Mouse (Mus musculus): ENCODE data around the gene Unc13b. TPM values are rescaled to one million over a fixed set of nuclear protein-coding genes. Genes with fewer than 3 reads are reported as not detected.
"Not testable (repeated sequence)": the region's sequence is repeated elsewhere in the genome, so short reads cannot be mapped to it uniquely, and the experiment has no call there.

The Unc13b gene
- total RNA-seq, 1 experiment from 2014 or later: 7.6 TPM

DNA sequence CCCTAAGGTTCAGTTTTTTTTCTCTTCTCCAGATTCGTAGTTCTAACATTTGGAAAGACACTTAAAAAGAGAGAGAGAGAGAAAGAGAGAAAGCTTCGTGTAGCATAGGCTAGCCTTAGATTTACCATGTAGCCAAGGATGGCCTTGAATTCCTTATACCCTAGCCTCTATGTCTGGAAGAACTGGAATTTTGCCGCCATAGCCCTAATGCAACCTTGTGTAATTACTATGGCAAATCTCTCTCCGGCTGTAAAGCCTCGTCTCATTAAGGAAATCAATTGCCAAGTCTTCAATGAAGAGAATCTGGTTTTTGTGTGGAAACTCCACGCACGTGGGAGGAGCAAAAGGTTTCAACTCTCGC is 381 bp upstream of the Unc13b start:
- ATAC-seq (replicated peaks in 1 of 2; ENCODE audit: insufficient read depth in 1 of 2, low FRiP score in 2 of 2, low TSS enrichment in 1 of 2, low read depth in 1 of 2, poor library complexity in 2 of 2, severe bottlenecking in 2 of 2): no peak

DNA sequence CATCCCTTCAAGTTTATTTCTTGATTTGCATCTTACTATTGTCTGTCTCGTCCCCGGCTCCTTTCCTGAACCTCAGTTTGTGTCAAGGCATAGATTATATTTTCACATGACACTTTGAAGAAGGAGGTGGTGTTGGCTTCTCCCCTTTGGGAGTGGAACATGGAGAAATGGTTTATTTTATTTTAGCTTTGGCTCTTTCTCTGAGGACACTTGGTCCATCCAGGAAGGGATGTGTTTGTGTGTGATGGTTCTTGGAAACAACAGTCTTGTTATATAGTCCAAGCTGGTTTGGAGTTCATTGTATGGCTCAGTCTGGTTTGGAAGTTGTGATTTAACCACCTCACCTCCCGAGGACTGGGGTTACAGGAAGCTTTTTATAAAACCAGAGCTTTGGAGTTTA is 944 bp downstream of the Unc13b start:
- no peak for ATAC-seq (replicated peaks in 1 of 2; ENCODE audit: insufficient read depth in 1 of 2, low FRiP score in 2 of 2, low TSS enrichment in 1 of 2, low read depth in 1 of 2, poor library complexity in 2 of 2, severe bottlenecking in 2 of 2)

DNA sequence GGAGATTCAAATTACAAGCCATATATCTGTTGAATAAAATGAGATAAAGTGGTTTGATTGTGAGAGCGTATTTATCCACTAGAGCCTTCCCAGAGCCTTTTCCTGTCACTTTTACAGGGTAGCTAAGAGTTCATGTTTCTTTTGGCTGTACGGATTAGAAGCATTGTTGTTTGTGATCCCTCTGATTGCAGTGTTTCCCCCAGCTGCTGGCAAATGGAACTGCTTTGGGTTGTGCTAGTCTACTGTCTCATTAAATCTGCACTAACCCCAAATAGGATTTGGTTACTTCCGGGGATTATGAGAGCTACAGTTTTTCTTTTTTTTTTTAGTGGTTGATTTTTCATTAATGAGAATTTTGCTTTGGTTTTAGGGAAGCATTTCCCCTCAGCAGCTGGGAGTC is 1.5 kb downstream of the Unc13b start:
- ATAC-seq (replicated peaks in 1 of 2; ENCODE audit: insufficient read depth in 1 of 2, low FRiP score in 2 of 2, low TSS enrichment in 1 of 2, low read depth in 1 of 2, poor library complexity in 2 of 2, severe bottlenecking in 2 of 2): no peak

DNA sequence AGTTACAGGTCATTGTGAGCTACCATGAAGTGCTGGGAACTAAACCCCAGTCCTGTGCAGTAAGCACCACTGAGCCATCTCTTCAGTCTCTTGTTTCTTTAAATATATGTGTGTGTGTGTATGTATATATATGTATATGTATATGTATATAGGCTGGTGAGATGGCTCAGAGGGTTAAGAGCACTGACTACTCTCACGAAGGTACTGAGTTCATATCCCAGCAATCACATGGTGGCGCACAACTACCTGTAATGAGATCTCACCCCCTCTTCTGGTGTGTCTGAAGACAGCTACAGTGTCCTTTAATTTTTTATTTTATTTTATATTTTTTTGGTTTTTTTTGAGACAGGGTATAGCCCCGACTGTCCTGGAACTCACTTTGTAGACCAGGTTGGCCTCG is 6.7 kb downstream of the Unc13b start:
- ATAC-seq (replicated peaks in 1 of 2; ENCODE audit: insufficient read depth in 1 of 2, low FRiP score in 2 of 2, low TSS enrichment in 1 of 2, low read depth in 1 of 2, poor library complexity in 2 of 2, severe bottlenecking in 2 of 2): no peak

DNA sequence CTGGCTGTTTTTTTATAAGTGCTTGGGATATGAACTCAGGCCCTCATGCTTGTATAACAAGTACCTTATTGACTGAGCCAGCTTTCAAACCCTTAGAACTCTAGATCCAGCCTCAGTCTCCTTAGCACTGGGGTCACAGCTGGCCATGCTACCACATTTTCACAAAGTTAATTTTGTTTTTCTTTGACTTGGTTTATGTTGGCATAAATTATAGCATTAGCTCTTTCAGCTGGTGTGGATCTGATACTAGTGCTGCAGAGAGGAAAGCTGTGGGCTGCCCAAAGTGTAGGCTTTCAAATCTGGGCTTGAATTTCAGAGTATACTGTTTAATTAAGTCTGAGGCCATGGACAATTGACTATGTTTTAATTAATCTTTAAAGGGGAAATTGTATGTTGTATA is 16.2 kb downstream of the Unc13b start:
- ATAC-seq (replicated peaks in 1 of 2; ENCODE audit: insufficient read depth in 1 of 2, low FRiP score in 2 of 2, low TSS enrichment in 1 of 2, low read depth in 1 of 2, poor library complexity in 2 of 2, severe bottlenecking in 2 of 2): no peak

DNA sequence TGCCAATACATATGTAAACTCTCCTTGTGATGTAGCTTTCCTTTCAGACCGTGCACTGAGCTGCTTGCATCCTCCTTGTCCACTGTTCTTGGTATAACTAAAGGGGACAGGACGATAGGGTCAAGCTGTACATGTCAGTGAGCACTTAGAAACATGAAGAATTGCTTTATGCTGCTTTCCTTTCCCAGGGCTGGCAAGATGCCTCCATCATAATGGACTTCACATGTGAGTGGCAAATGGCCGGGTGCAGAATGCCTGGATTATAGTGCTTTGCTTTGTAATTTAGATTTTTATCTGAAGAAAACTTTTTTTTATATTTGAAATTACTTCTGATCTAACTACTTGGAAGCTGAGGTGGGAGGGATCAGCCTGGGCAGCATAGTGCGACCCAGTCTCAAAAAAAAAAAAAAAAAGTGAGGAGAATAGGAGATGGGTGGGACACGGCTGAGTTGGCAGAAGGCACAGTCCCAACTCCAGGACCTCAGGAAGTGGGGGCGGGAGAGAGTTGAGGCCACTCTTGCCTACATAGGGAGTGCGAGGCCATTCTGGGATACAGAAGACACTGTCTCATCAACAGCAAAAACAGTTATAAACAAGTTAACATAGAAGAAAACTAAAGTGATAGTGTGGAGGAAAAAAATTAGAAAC is 19.4 kb downstream of the Unc13b start:
- no peak for ATAC-seq (replicated peaks in 1 of 2; ENCODE audit: insufficient read depth in 1 of 2, low FRiP score in 2 of 2, low TSS enrichment in 1 of 2, low read depth in 1 of 2, poor library complexity in 2 of 2, severe bottlenecking in 2 of 2)

DNA sequence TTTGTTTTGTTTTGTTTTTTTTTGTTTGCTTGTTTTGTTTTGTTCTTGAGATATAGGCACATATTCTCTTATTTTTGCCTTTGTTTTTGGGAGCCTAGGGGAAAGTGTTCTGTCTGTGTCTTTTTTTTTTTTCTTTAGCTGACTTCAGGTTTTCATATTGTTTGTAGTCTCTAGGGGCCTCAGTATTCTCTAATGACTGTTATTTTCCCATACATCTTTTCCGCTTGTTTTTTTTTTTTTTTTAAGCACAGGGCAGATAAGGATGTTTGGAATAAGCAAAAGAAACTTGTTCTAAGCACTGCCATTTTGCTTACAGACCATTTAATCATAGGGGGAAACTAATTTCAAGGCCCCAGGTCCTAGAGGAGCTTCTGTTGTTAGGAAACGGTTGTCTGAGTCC is 23.7 kb downstream of the Unc13b start:
- ATAC-seq (replicated peaks in 1 of 2; ENCODE audit: insufficient read depth in 1 of 2, low FRiP score in 2 of 2, low TSS enrichment in 1 of 2, low read depth in 1 of 2, poor library complexity in 2 of 2, severe bottlenecking in 2 of 2): no peak

DNA sequence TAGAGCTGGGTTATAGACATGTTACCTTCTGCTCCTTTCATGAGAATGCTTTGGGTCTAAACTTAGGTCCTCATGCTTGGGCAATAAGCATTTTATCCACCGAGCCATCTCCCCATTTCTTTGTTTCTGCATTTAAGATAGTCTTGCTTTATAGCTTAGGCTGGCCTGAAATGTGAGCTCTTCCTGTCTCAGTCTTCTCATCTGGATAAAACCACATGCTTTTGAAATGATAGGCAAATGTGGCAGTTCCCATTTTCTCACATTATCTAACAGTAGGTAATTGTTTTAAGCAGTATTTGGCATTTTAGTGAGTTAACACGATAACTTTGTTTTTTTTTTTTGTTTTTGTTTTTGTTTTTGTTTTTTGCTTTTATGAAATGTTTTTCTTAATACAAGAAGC is 31.2 kb downstream of the Unc13b start:
- ATAC-seq (replicated peaks in 1 of 2; ENCODE audit: insufficient read depth in 1 of 2, low FRiP score in 2 of 2, low TSS enrichment in 1 of 2, low read depth in 1 of 2, poor library complexity in 2 of 2, severe bottlenecking in 2 of 2): no peak

DNA sequence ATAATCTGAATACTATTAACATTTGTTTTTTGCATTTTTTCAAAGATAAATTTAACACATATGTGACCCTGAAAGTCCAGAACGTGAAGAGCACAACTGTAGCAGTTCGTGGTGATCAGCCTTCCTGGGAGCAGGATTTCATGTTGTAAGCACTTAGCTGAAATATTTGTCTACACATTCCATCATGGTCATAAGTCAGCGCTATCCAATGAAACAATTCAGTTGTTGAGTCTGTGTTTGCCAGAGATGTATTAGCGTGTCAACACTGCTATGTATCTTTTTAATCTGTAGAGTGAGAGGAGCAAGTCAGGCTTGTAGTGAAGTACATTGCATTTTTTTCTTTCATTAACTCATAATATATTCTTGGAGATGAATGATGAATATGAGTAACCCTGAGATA is 32.4 kb downstream of the Unc13b start:
- ATAC-seq (replicated peaks in 1 of 2; ENCODE audit: insufficient read depth in 1 of 2, low FRiP score in 2 of 2, low TSS enrichment in 1 of 2, low read depth in 1 of 2, poor library complexity in 2 of 2, severe bottlenecking in 2 of 2): no peak

DNA sequence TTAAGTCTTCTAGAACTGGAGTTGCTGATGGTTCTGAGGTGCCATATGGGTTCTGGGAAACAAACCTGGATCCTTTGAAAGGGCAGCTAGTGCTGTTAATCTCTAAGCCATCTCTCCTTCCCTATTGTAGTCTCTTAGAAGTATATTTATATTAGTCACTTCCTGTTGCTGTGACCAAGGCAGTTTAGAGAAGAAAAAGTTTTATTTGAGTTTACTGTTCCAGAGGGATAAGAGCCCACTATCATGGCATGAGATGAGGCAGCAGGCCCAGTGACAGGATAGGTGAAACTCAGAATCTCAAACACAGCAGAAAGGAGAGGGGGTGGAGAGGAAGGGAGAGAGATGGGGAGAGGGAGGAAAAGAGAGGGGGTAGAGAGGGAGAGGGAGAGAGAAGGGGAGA is 54.7 kb downstream of the Unc13b start:
- no peak for ATAC-seq (replicated peaks in 1 of 2; ENCODE audit: insufficient read depth in 1 of 2, low FRiP score in 2 of 2, low TSS enrichment in 1 of 2, low read depth in 1 of 2, poor library complexity in 2 of 2, severe bottlenecking in 2 of 2)

DNA sequence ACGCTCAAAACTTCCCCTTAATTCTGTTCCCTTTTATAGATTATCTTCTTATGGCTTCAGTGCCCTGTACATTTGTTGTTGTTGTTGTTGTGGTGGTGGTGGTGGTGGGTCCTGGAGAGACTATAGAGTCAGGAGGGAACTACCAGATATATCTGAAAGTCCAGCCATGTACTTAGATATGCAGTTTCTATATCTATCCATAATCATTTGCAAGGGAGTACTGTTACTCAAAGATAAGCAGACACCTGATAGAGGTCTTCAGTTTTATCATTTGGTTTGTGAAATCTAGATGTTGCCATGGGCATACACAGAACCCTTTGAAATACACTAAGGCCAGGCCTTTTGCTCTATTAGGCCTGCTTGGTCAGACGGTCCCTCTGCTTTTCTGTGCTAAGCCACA is 55.8 kb downstream of the Unc13b start:
- no peak for ATAC-seq (replicated peaks in 1 of 2; ENCODE audit: insufficient read depth in 1 of 2, low FRiP score in 2 of 2, low TSS enrichment in 1 of 2, low read depth in 1 of 2, poor library complexity in 2 of 2, severe bottlenecking in 2 of 2)

DNA sequence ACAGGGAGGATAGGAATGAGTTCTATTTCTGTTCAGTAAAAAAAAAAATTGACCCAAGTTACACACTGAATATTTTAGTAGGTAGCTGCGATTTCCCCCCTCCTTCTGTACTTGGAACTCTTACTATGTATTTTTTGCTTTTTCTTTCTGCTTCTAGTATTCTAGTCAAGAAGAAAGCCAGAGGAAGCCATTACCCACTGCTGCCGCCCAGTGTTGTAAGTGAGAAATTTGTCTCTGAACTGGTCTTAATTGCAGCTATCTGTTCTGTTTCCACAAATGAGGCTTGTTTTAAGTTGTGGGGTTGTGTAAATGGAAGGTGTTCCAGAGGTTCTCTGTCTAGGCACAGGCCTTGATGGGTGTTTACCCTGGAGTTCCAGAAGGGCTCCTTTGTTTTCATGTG is 56.2 kb downstream of the Unc13b start:
- ATAC-seq (replicated peaks in 1 of 2; ENCODE audit: insufficient read depth in 1 of 2, low FRiP score in 2 of 2, low TSS enrichment in 1 of 2, low read depth in 1 of 2, poor library complexity in 2 of 2, severe bottlenecking in 2 of 2): no peak

DNA sequence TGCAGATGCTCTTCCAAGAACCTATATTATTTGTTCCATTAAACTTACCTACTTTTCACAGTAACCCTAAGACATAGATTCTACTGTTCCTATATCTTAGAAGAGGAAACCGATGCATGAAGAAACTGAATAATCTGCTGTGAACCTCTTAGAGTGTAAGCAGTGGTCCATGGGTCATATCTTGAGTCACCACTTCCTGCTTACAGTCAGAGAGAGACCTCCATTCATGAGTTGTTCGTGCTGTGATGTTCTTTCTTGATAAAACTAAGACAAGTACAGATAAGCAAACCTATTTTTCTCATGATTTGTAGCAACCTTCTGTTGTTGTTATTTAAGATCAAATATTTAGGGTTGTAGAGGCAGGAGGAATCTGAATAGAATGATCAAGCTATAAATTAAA is 57.5 kb downstream of the Unc13b start:
- ATAC-seq (replicated peaks in 1 of 2; ENCODE audit: insufficient read depth in 1 of 2, low FRiP score in 2 of 2, low TSS enrichment in 1 of 2, low read depth in 1 of 2, poor library complexity in 2 of 2, severe bottlenecking in 2 of 2): no peak

DNA sequence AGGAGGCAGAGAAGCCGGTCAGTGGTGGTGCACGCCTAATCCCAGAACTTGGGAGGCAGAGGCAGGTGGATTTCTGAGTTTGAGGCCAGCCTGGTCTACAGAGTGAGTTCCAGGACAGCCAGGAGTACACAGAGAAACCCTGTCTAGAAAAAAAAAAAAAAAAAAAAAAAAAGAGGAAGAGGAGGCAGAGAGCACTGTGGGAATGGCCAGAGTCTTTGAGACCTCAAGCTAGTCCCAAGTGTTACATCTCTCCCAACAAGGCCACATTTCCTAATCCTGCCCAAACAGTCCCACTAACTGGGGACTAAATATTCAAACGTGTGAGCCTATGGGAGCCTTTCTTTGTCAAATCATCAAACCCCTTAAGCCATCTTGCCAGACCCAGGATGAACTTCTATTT is 71.0 kb downstream of the Unc13b start:
- no peak for ATAC-seq (replicated peaks in 1 of 2; ENCODE audit: insufficient read depth in 1 of 2, low FRiP score in 2 of 2, low TSS enrichment in 1 of 2, low read depth in 1 of 2, poor library complexity in 2 of 2, severe bottlenecking in 2 of 2)

DNA sequence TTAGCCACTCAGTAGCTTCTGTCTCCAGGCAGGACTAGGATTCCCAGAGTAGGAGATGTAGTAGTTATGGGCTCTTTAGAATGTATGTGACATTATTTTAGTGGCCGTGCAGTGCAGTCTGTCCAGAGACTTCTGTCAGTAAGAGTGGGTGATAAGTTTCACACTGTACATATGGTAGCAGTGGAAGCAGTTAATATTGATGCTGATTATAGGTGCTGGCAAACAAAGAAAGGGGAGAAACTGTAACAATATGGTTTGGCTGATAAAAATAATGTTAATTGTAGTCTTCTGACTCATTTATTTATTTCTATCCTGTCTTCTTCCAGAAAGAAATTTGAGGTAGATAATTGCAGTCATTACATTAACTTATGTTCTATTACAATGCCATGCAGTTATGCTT is 83.9 kb downstream of the Unc13b start:
- ATAC-seq (replicated peaks in 1 of 2; ENCODE audit: insufficient read depth in 1 of 2, low FRiP score in 2 of 2, low TSS enrichment in 1 of 2, low read depth in 1 of 2, poor library complexity in 2 of 2, severe bottlenecking in 2 of 2): no peak

DNA sequence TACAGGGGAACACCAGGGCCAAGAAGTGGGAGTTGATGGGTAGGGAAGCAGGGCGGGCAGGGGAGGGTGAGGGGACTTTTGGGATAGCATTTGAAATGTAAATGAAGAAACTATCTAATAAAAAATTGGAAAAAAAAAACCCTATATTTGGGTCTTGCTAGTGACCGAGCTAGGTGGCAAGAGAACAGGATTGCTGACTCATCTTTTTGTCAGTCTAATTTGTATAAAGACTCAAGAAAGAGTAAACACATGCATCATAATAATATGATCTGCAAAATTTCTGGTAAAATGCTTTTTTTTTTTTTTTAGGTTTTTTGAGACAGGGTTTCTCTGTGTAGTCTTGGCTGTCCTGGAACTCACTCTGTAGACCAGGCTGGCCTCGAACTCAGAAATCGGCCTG is 93.7 kb downstream of the Unc13b start:
- ATAC-seq (replicated peaks in 1 of 2; ENCODE audit: insufficient read depth in 1 of 2, low FRiP score in 2 of 2, low TSS enrichment in 1 of 2, low read depth in 1 of 2, poor library complexity in 2 of 2, severe bottlenecking in 2 of 2): not testable (repeated sequence)

DNA sequence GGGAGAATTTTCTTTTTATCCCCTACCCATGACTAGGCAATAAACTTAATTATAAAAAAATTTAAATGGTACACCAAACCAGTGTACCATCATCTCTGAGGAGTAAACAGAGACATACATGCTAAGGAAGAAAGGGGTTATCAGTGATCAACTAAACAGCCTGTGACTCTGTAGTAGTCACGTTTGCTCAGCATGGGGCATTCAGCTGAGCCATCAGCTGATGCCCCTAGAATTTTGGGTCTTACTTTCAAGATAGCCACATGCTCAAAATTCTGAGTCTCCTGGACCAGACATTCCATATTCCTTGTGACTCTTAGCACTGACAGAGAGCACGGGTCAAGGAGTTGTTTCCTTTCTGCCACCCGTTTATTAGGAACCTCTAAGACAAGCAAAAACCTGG is 101.3 kb downstream of the Unc13b start:
- ATAC-seq (replicated peaks in 1 of 2; ENCODE audit: insufficient read depth in 1 of 2, low FRiP score in 2 of 2, low TSS enrichment in 1 of 2, low read depth in 1 of 2, poor library complexity in 2 of 2, severe bottlenecking in 2 of 2): no peak

DNA sequence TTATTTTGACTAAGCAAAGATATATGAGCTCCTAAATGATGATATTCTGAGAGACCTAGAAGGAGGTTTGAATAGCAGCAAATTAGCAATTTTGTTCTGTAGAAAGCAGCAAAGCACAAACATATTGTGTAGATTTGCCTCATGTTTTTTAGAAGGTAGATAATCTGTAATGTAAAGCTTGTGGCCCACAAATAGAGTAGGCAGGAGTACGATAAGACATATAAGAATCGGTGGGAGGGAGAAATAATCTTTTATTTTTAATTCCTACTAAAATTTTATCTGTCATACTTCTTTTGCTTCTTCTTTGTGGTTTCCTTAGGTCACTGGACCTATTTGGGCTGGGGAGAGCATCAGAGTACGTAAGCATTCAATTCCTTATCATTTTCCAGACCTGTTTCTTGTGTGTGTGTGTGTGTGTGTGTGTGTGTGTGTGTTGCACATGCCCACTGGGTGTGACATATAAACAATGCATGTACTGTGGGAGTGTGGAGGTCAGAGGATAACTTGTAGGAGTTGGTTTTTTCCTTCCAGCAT is 102.4 kb downstream of the Unc13b start:
- no peak for ATAC-seq (replicated peaks in 1 of 2; ENCODE audit: insufficient read depth in 1 of 2, low FRiP score in 2 of 2, low TSS enrichment in 1 of 2, low read depth in 1 of 2, poor library complexity in 2 of 2, severe bottlenecking in 2 of 2)

DNA sequence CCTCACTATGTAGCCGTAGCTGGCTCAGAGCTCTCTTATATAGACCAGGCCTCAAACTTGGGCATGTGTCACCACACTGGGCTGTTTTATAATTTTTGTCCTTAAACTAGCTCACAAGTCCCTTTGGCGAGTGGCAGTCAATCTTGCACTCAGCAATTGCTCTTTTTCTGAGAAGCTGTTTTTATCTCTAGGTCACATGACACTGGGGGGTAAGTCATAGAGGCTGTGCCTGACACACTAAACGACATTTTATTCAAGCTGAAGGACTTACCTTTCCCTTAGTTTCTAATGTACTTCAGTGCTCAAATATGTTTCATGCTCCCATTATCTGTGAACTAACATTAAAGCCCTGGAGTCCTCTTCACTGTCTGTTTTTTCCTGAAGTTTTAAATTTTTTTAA is 104.5 kb downstream of the Unc13b start:
- no peak for ATAC-seq (replicated peaks in 1 of 2; ENCODE audit: insufficient read depth in 1 of 2, low FRiP score in 2 of 2, low TSS enrichment in 1 of 2, low read depth in 1 of 2, poor library complexity in 2 of 2, severe bottlenecking in 2 of 2)

All from hematopoietic stem cell, adult 5-6 weeks (primary cell).